Mouse (Mus musculus): ENCODE results near the gene Noto. TPM values are rescaled to one million over a fixed set of nuclear protein-coding genes. Genes with fewer than 3 reads are reported as not detected.
"Not testable (repeated sequence)": the region's sequence is repeated elsewhere in the genome, so short reads cannot be mapped to it uniquely, and the experiment has no call there.

Gene Noto
- polyA plus RNA-seq, 1 experiment from 2014 or later = not detected

DNA sequence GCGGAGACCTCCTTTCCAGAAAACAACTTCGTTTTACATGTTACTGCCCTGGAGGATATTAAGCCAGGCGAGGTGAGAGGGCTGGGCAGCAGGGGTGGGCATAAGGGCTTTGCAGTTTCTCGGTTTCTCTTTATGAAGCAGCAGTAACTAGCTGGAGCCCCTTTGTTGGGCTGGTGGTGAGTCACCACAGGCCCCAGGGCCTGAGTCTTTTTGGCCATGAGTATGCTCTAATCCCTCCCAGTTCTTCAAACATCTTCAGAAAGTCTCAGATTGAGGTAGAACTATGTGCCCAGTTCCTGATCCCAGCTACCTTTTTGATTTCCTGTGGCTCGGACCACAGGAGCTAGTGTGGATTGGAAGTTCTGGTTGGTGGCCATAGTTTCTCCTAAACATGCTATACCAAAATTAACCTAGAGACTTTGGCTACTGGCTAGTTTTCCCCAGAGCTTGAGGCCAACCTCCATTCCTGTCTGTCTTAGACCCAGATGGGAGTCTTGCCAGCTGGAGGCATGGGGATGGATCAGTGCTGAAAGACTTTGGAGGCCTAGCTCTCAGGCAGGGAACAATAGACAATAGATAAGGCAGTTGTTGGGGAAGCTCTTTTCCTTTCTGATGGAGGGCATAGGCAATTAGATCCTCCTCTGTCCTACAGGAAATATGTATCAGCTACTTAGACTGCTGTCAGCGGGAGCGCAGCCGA is 20.7 kb downstream of the Noto start:
- Histone ChIP-seq H3K4me3 (ENCODE audit: low read length) (no peak overlapping the region), H3K4me1 (ENCODE audit: insufficient read depth, low read length) (peaks cover 12% of the 10 kb centered on the region), H3K36me3 (ENCODE audit: insufficient read depth, low read length) (peaks cover 59% of the 10 kb centered on the region), H3K9me3 (ENCODE audit: low read length) (no peaks in the 10 kb centered on the region), H3K9ac (replicated peaks; ENCODE audit: low read length) (peak overlapping the region; percentile 15; the same call in 1 of the 2 replicates), H3K4me2 (replicated peaks; ENCODE audit: low read depth, low read length) (no peak overlapping the region), H3K27me3 (ENCODE audit: insufficient read depth, low read length) (no peaks in the 10 kb centered on the region), H3K27ac (ENCODE audit: low read length) (peak overlapping the region; percentile 50)
- 83% methylated on average over 8 of the region's 8 CpGs for WGBS
- ATAC-seq (ENCODE audit: low FRiP score, low TSS enrichment) = no peak

DNA sequence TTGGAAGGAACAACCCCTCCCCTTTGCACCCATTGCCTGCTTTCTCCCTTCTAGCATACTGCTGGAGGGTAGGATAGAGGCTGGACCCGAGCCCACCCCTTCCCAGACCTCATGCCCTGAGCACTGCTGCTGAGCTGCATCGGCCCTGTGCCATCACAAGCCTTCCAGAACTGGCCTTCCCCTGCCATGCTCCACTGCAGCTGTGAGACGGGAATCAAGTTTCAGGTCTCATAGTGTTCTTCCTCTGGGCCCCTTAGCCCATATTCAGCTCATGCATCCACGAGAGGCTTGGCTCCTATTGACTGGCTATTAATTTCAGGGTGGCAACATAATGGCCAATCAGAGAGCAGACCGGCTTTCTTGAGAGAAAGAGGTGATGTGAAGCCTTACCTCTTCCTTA is 21.6 kb downstream of the Noto start:
- peaks cover 14% of the 10 kb centered on the region for H3K4me1 ChIP-seq (ENCODE audit: insufficient read depth, low read length)
- peaks cover 50% of the 10 kb centered on the region for H3K36me3 ChIP-seq (ENCODE audit: insufficient read depth, low read length)
- H3K27ac ChIP-seq (ENCODE audit: low read length) = peak overlapping the region; percentile 50
- no peaks in the 10 kb centered on the region for H3K9me3 ChIP-seq (ENCODE audit: low read length)
- WGBS = 40% methylated on average over 5 of the region's 5 CpGs
- no peak overlapping the region for H3K4me3 ChIP-seq (ENCODE audit: low read length)
- no peaks in the 10 kb centered on the region for H3K27me3 ChIP-seq (ENCODE audit: insufficient read depth, low read length)
- ATAC-seq (ENCODE audit: low FRiP score, low TSS enrichment) = peak; percentile 92
- H3K4me2 ChIP-seq (replicated peaks; ENCODE audit: low read depth, low read length) = no peak overlapping the region
- H3K9ac ChIP-seq (replicated peaks; ENCODE audit: low read length) = peak overlapping the region; percentile 15; the same call in 1 of the 2 replicates

DNA sequence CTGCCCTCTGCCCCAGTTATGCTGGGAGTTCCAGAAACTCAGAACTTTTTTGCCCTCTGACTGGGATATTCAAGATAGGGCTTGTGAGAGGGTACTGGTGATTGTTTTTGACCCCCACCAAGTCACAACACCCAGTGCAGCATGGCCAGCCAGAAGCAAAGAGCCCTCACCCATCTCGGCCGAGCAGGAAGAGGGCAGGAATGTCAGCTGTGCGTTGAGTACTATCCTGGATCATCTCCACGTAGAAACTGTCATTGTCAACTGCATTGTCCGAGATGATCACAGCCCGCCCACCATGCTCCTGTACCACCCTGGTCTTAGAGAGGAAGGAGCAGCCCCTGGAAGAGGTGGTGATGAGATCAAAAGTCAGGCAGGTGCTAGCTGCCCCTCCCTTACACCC is 23.7 kb downstream of the Noto start:
- 83% methylated on average over 6 of the region's 6 CpGs for WGBS
- ATAC-seq (ENCODE audit: low FRiP score, low TSS enrichment) = no peak

DNA sequence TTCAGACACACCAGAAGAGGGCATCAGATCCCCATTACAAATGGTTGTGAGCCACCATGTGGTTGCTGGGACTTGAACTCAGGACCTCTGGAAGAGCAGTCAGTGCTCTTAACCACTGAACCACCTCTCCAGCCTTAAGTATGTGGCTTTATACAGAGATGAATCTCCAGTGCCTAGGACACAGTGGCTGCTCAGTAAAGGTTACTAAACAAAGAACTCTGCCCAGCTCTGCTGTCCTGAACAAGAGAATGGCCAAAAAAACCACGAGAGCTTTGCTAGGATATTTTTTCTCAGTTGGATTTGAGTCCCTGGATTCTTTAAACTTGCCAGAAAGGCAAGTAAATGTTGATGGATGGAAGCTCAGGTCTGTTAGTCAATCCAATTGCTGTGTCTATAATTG is 26.5 kb downstream of the Noto start:
- ATAC-seq (ENCODE audit: low FRiP score, low TSS enrichment); H3K9me3 ChIP-seq (ENCODE audit: low read length); H3K27ac ChIP-seq (ENCODE audit: low read length); H3K27me3 ChIP-seq (ENCODE audit: insufficient read depth, low read length): not testable (repeated sequence)
- Histone ChIP-seq H3K9ac (replicated peaks; ENCODE audit: low read length) (peak overlapping the region; percentile 80), H3K4me2 (replicated peaks; ENCODE audit: low read depth, low read length) (peak overlapping the region; percentile 97), H3K4me1 (ENCODE audit: insufficient read depth, low read length) (peaks cover 35% of the 10 kb centered on the region), H3K4me3 (ENCODE audit: low read length) (peak overlapping the region; percentile 78; the same call in 1 of the 2 replicates), H3K36me3 (ENCODE audit: insufficient read depth, low read length) (peaks cover 22% of the 10 kb centered on the region)
- 58% methylated on average over 1 of the region's 1 CpGs for WGBS

More for the DNA sequence above, 23.7 kb downstream of the Noto start:
- no peak overlapping the region for H3K4me3 ChIP-seq (ENCODE audit: low read length)
- no peak overlapping the region for H3K4me2 ChIP-seq (replicated peaks; ENCODE audit: low read depth, low read length)
- peaks cover 32% of the 10 kb centered on the region for H3K36me3 ChIP-seq (ENCODE audit: insufficient read depth, low read length)
- peaks cover 19% of the 10 kb centered on the region for H3K4me1 ChIP-seq (ENCODE audit: insufficient read depth, low read length)
- H3K27me3 ChIP-seq (ENCODE audit: insufficient read depth, low read length) = no peaks in the 10 kb centered on the region
- H3K9ac ChIP-seq (replicated peaks; ENCODE audit: low read length) = no peak overlapping the region
- H3K9me3 ChIP-seq (ENCODE audit: low read length) = no peaks in the 10 kb centered on the region
- no peak overlapping the region for H3K27ac ChIP-seq (ENCODE audit: low read length)

GRCm38 (mm10) chr6:85450697-85451663 is 27.3 kb downstream of the Noto start, which contains the start of gene Cct7:
TSS of gene Cct7 (plus strand) at chr6:85451514.
- Histone ChIP-seq H3K4me2 (replicated peaks; ENCODE audit: low read depth, low read length) (peak within 1 kb of the TSS; percentile 97), H3K4me1 (ENCODE audit: insufficient read depth, low read length) (peaks cover 28% of the 10 kb centered on the region), H3K4me3 (ENCODE audit: low read length) (peak within 1 kb of the TSS; percentile 78), H3K9ac (replicated peaks; ENCODE audit: low read length) (peak within 1 kb of the TSS; percentile 95), H3K27ac (ENCODE audit: low read length) (peak within 1 kb of the TSS; percentile 85), H3K9me3 (ENCODE audit: low read length) (no peaks in the 10 kb centered on the region), H3K36me3 (ENCODE audit: insufficient read depth, low read length) (peaks cover 15% of the 10 kb centered on the region), H3K27me3 (ENCODE audit: insufficient read depth, low read length) (no peaks in the 10 kb centered on the region)
- WGBS = 2% methylated on average over 93 of the region's 96 CpGs
- peak; percentile 95 for ATAC-seq (ENCODE audit: low FRiP score, low TSS enrichment)

- Histone ChIP-seq H3K4me3 (ENCODE audit: low read length) (peak within 1 kb of the TSS; percentile 78), H3K27me3 (ENCODE audit: insufficient read depth, low read length) (no peaks in the 10 kb centered on the region), H3K4me1 (ENCODE audit: insufficient read depth, low read length) (peaks cover 28% of the 10 kb centered on the region), H3K9ac (replicated peaks; ENCODE audit: low read length) (peak within 1 kb of the TSS; percentile 95), H3K9me3 (ENCODE audit: low read length) (no peaks in the 10 kb centered on the region), H3K4me2 (replicated peaks; ENCODE audit: low read depth, low read length) (peak within 1 kb of the TSS; percentile 97), H3K36me3 (ENCODE audit: insufficient read depth, low read length) (peaks cover 9% of the 10 kb centered on the region; the same call in 1 of the 2 replicates), H3K27ac (ENCODE audit: low read length) (peak within 1 kb of the TSS; percentile 85)
- under 1% methylated on average over 54 of the region's 54 CpGs for WGBS
- ATAC-seq (ENCODE audit: low FRiP score, low TSS enrichment) = peak; percentile 95
These were observed 28.2 kb downstream of the Noto start, which contains the start of gene Pradc1 for GRCm38 (mm10) chr6:85451664-85452410. TSS of gene Pradc1 (minus strand) at chr6:85451970.

GRCm38 (mm10) chr6:85452411-85452665 is 28.7 kb downstream of the Noto start:
- H3K36me3 ChIP-seq (ENCODE audit: insufficient read depth, low read length) = peaks cover 4% of the 10 kb centered on the region; the same call in 1 of the 2 replicates
- peak overlapping the region; percentile 95 for H3K9ac ChIP-seq (replicated peaks; ENCODE audit: low read length)
- peak overlapping the region; percentile 78 for H3K4me3 ChIP-seq (ENCODE audit: low read length)
- H3K27me3 ChIP-seq (ENCODE audit: insufficient read depth, low read length) = no peaks in the 10 kb centered on the region
- no peak for ATAC-seq (ENCODE audit: low FRiP score, low TSS enrichment)
- peak overlapping the region; percentile 97 for H3K4me2 ChIP-seq (replicated peaks; ENCODE audit: low read depth, low read length)
- under 1% methylated on average over 15 of the region's 15 CpGs for WGBS
- H3K4me1 ChIP-seq (ENCODE audit: insufficient read depth, low read length) = peaks cover 28% of the 10 kb centered on the region
- no peaks in the 10 kb centered on the region for H3K9me3 ChIP-seq (ENCODE audit: low read length)
- peak overlapping the region; percentile 85 for H3K27ac ChIP-seq (ENCODE audit: low read length)

GRCm38 (mm10) chr6:85452816-85453215 is 29.1 kb downstream of the Noto start:
- Histone ChIP-seq H3K27me3 (ENCODE audit: insufficient read depth, low read length) (no peaks in the 10 kb centered on the region), H3K4me1 (ENCODE audit: insufficient read depth, low read length) (peaks cover 28% of the 10 kb centered on the region), H3K27ac (ENCODE audit: low read length) (peak overlapping the region; percentile 85; the same call in 1 of the 2 replicates), H3K4me2 (replicated peaks; ENCODE audit: low read depth, low read length) (peak overlapping the region; percentile 97), H3K36me3 (ENCODE audit: insufficient read depth, low read length) (no peaks in the 10 kb centered on the region; the same call in 1 of the 2 replicates), H3K4me3 (ENCODE audit: low read length) (peak overlapping the region; percentile 78), H3K9me3 (ENCODE audit: low read length) (no peaks in the 10 kb centered on the region), H3K9ac (replicated peaks; ENCODE audit: low read length) (peak overlapping the region; percentile 95)
- ATAC-seq (ENCODE audit: low FRiP score, low TSS enrichment) = no peak
- 3% methylated on average over 7 of the region's 7 CpGs for WGBS

DNA sequence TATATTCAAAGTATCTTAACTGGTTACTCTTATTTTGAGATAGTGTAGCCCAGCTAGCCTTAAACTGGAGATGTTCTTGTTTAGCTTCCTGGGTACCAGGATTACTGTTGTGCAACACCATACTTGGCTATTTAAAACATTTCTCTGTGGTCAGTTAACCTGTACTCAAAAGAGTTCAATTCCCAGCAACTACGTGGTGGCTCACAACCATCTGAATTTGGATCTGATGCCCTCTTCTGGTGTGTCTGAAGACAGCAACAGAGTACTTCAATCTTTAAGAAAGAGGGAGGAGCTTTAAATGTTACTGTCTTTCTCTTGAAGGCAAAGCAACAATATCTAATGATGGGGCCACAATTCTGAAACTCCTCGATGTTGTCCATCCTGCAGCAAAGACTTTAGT is 35.9 kb downstream of the Noto start:
- H3K27ac ChIP-seq (ENCODE audit: low read length) = no peak overlapping the region
- ATAC-seq (ENCODE audit: low FRiP score, low TSS enrichment) = no peak
- no peak overlapping the region for H3K4me3 ChIP-seq (ENCODE audit: low read length)
- 86% methylated on average over 2 of the region's 2 CpGs for WGBS
- H3K9me3 ChIP-seq (ENCODE audit: low read length) = no peaks in the 10 kb centered on the region
- no peak overlapping the region for H3K9ac ChIP-seq (replicated peaks; ENCODE audit: low read length)
- no peak overlapping the region for H3K4me2 ChIP-seq (replicated peaks; ENCODE audit: low read depth, low read length)
- peaks cover 51% of the 10 kb centered on the region for H3K36me3 ChIP-seq (ENCODE audit: insufficient read depth, low read length)
- H3K27me3 ChIP-seq (ENCODE audit: insufficient read depth, low read length) = no peaks in the 10 kb centered on the region
- peaks cover 2% of the 10 kb centered on the region for H3K4me1 ChIP-seq (ENCODE audit: insufficient read depth, low read length)
